Mouse (Mus musculus): Measurements from ENCODE around the gene Olfr99.
"Not testable (repeated sequence)": the region's sequence is repeated elsewhere in the genome, so short reads cannot be mapped to it uniquely, and the experiment has no call there.

Gene Olfr99

DNA sequence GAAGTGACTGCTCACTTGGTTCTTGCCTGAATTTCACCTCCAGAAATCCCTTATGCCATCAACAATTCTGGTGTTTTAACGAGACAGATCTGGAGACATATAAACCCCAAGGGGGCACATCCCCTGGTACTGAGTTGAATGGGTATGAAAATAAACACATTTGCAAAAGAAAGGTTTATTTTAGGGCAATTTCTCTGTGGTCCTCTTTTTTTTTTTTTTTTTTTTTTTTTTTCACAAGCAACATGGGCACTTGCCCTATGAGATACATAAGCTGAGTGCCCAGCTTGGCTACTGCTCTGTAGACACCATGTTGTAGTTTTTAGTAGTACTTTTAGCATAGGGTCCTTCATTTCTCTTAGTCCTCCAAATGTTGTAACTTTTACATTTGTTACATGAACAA, at the start of gene Olfr99:
Olfr99 (minus strand) TSS at position 101 of the 400 bp plus-strand sequence.
- DNase-seq (ENCODE audit: low read depth, low spot score): no peak

DNA sequence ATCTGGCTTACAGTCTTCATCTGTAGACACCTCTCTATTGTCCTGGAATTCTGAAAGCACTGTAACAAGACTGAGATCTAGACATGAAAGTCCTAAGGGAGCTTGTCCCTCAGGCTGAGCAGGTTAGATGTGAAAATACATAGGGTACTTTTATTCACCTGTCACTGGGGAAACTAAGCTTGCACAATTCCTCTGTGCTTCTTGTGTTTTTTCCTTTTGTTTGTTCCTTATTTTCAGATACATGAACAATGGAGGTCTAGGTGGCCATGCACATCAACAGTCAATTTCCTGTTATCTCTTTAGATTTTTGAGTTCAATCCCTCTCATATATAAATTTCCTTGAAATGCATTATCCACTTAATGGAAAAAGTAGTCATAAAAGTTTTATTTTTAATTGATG, 33.7 kb upstream of the Olfr99 start, which contains the start of gene Olfr102:
Olfr102 (minus strand) TSS at position 101 of the 400 bp plus-strand sequence.
- no peak for DNase-seq (ENCODE audit: low read depth, low spot score)

DNA sequence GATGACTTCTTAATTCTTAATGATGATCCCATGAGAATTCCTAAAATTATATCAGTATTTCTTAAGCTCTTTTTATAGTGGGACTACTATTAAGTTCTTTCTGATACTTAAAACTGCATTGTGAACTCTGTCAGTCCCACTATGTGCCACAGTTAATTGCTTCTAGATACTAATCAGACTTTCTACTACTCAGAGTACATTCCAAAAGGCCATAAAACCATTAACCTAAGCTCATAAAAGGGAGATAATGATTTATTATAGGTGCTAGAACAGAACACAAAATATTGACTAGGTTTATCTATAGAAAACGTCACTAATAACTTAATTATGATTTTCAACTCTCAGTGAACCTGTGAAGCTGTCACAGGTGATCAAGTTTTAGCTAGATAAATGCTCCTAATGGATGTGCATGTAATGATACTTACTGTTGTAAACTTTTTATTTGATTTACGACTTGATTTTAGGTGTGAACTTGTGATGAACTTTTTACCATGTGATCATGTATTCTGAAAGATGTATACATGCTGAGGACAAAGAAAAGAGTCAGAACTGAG, 27.0 kb upstream of the Olfr99 start:
- no peak for DNase-seq (ENCODE audit: low read depth, low spot score)

DNA sequence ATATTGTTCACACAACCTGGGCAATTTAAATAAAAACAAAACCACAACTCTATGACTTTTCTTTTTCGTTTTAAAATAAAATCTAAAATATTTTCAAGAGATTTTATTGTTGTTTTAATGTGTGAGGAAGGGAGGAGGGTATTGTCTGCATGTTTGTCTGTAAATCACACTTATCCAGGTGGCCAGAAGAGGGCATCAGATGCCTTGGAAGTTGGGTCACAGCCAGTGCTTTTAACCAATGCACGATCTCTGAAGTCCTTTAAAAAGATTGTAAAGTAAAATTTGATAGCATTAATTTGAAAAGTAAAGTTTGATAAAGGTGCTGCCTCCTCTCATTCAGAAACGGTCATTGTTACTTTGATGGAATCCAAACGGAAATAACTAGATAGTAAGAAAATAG, 25.2 kb upstream of the Olfr99 start:
- no peak for DNase-seq (ENCODE audit: low read depth, low spot score)

DNA sequence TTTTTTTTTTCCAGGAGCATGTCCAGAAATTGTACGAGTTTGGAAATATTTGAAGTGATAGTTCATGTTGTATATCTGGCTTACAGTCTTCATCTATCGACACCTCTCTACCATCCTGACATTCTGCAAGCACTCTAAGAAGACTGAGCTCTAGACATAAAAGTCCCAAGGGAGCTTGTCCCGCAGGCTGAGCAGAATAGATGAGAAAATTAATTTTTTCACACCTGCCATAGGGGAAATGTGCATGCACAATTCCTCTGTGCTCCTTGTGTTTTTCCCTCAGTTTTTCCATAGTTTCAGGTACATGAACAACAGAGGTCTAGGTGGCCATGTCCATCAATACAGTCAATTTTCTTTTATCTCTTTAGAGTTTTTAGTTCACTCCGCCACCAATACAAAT, 21.0 kb upstream of the Olfr99 start, which contains the start of gene Olfr101:
Olfr101 (minus strand) TSS at position 101 of the 400 bp plus-strand sequence.
- no peak for DNase-seq (ENCODE audit: low read depth, low spot score)

DNA sequence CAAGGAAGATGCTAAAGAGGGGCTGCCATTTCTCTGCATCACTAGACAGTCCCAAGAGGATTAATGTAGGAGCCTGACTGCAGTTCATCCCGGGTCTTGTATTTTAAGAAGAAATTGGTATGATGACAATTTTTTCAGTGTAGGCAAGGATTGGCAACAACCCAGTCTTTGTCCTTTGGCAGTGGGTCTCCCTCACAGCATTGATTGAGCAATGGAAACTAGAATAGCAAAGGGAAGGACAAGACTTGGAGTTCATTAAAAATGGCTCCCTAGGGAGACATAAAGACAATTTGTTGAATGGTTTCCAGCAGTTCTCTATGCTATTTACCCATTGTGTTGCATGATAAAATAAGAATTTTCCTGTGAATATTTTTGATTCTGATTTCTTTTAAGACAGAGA, 2.9 kb downstream of the Olfr99 start:
- no peak for DNase-seq (ENCODE audit: low read depth, low spot score)

DNA sequence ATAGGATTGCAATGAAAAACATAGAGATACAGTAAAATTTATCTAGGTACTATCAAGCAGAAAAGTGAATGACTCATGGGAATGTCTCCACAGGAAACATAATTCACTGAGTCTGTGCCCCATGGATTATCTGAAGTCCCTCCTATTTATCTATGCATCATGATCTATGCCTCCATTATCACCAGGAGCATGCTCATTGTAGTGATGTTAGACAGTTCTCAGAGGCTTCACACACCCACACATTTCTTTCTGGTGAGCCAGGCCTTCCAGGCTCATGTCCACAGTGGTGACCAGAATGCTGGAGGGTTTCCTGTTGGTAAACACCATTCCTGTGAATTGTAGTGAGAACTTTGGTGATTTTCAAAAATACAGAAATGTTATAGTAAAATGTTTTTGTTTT, 6.7 kb downstream of the Olfr99 start:
- DNase-seq (ENCODE audit: low read depth, low spot score): no peak

DNA sequence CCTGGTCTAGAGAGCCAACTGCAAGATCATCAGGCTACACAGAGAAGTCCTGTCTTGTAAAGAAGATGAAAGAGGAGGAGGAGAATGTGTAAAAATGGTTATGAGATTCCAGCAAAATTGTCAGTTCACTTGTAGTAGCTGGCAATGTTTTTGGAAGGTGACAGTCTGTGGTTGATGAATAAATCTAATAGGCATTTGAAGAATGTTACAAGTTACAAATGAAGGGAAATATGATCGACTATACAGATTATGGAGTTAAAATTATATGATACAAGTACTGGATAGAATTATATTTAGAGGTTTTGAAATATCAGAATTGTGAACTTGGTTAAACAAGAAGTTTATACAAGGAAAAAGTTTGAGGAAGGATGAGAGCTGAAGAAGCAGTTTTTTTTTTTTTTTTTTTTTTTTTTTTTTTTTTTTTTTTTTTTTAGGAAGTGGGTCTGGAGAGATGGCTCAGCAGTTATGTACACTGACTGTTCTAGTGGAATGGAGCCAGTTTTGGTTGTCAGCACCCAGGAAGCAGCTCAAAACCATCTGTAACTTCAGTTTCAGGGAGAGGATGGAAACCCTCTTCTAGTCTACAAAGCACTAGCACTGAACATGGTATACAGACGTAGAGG, 7.5 kb downstream of the Olfr99 start:
- no peak for DNase-seq (ENCODE audit: low read depth, low spot score)

DNA sequence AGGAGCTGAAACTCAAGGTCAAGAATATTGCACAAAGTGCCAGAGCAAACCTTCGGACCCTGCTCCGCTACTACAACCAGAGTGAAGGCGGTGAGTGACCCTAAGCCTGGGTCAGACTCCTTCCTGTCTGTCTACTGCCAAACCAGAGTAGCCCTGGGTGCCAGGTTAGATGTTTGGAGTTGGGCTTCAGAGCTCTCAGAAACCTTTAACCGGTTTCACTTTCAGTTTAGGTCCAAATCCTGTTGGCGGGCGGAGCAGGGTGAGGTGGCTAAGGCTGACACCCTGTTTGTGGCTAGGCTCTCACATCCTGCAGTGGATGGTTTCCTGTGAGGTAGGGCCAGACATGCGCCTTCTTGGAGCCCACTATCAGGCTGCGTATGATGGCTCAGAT, 12.6 kb downstream of the Olfr99 start:
- DNase-seq (ENCODE audit: low read depth, low spot score): peak; percentile 73

DNA sequence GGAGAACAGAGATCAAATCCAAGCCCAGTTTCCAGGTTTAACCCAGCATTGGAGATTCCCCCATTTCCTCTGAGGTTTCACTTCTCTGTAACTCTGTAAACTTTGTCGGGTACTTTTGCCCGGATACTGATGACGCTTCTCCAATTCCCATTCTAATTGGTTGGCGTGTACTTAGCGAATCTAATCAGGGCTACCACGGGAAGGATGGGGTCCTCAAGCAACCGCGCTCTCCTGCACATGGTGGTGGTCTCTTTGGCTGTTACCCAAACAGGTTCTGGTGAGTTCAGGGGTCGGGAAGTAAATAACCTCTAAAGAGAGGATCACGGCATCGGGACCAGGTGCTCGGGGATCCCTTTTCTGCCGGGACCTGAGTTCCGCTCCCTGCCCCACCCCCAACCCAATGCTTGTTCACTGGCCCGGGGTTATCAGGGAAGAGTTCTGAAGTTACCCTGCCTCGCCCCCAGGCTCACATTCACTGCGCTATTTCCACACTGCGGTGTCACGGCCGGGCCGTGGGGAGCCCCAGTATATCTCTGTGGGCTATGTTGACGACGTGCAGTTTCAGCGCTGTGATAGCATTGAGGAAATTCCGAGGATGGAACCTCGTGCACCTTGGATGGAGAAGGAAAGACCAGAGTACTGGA, 13.1 kb downstream of the Olfr99 start, which contains the start of gene H2-M3:
H2-M3 (plus strand) TSS at position 163 of the 644 bp plus-strand sequence.
- DNase-seq (ENCODE audit: low read depth, low spot score): peak; percentile 94

DNA sequence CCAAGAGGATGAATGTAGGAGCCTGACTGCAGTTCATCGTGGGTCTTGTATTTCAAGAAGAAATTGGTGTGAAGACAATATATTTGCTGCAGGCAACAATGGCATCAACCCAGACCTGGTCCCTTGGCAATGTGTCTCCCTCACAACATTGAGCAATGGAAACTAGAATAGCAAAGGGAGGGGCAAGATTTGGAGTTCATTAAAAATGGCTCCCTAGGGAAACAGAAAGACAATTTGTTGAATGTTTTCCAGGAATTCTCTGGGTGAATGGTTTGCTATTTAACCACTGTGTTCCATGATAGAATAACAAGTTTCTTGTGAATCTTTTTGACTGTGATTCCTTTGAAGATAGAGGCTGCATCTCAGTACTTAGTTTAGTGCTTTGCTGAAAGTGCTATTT, 19.6 kb downstream of the Olfr99 start, which contains the start of gene Olfr98:
Olfr98 (minus strand) TSS at position 124 of the 400 bp plus-strand sequence.
- DNase-seq (ENCODE audit: low read depth, low spot score): no peak

DNA sequence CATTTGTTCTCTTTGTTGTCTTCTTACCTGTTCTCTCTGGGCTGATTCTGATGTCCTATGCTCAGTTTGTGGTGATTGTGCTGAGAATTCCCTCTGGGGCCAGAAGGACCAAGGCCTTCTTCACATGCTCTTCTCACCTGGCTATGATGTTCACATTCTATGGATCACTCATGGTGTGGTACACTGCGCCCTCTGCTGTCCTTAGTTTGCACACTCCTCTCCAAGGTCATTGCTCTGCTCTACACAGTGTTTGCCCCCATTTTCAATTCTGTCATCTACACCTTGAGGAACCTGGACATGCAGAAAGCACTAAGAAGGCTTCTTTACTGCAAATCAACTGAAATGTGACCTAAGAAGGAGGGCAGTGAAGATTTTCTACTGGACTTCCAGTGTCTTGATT, 32.7 kb downstream of the Olfr99 start:
- DNase-seq (ENCODE audit: low read depth, low spot score): peak; percentile 59

DNA sequence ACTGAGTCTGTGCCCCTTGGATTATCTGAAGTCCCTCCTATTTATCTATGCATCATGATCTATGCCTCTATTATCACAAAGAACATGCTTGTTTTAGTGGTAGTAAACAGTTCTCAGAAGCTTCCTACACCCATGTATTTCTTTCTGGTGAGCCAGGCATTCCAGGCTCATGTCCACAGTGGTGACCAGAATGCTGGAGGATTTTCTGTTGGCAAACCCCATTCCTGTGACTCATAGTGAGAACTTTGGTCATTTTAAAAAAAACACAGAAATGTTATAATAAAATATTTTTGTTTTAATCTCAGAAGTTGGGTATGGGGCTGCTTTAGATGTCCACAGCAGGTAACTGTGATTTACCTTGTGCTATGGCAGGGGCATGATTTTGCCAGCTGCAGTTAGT, 33.8 kb downstream of the Olfr99 start:
- no peak for DNase-seq (ENCODE audit: low read depth, low spot score)

DNA sequence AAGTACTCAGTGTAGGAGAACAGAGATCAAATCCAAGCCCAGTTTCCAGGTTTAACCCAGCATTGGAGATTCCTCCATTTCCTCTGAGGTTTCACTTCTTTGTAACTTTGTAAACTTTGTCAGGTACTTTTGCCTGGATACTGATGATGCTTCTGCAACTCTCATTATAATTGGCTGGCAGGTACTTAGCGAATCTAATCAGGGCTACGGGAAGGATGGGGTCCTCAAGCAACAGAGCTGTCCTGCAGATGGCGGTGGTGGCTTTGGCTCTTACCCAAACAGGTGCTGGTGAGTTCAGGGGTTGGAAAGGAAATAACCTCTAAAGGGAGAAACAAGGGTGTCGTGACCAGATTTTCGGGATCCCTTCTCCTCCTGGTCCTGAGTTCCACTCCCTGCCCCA, 36.5 kb downstream of the Olfr99 start:
- DNase-seq (ENCODE audit: low read depth, low spot score): peak; percentile 90

DNA sequence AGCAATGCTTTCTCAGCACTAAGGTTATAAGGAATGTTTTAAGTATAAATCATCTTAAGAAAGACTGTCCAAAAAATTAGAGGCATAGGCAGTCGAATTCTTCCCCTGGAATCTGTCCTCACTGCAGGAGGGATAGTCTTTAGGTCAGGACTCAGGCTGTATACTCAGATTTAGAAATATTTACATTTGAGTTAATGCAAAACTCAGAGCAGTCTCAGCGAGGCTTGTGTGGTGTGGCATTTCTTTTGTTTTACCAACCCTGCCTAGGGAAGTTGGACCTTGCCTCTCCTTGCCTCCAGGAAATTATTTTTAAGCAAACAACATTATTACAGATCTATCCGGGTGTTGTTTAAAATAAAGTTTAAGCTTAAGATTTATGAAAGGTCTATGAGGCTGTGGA, 41.1 kb downstream of the Olfr99 start:
- DNase-seq (ENCODE audit: low read depth, low spot score): no peak

DNA sequence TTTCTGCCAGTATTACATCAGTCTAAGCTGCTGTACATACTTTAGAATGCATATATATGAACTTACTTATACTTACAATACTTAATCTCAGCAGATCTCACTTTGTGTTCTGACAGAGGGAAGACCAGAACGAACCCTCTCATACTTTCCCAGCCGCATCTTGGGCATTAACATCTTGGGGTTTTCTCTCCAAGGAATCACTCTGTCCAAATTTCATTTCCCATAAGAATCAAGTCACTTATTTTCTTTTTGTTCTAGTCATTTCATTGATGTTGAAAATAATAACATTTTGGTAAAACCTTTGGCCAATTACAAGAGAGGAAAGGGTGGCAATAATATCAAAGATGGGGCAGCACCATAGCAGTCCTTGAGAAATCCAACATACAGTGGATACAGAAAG, 46.0 kb downstream of the Olfr99 start, which contains the start of gene Olfr97:
Olfr97 (minus strand) TSS at position 101 of the 400 bp plus-strand sequence.
- DNase-seq (ENCODE audit: low read depth, low spot score): not testable (repeated sequence)
